Mouse (Mus musculus): Measurements from ENCODE around the gene Zfp346.

GRCm38 (mm10) chr13:55124903-55125302 is 19.8 kb downstream of the Zfp346 start:
- TF ChIP-seq POLR2A (IDR thresholded peaks at IDR 0.05; ENCODE audit: borderline replicate concordance, low read depth, low read length) (no peak), CTCF (IDR thresholded peaks at IDR 0.05; ENCODE audit: low read depth, low read length) (no peak)

Measured in bone marrow macrophage, adult 2 months (primary cell).